Mouse (Mus musculus): ENCODE data around the gene 1700025G04Rik.

DNA sequence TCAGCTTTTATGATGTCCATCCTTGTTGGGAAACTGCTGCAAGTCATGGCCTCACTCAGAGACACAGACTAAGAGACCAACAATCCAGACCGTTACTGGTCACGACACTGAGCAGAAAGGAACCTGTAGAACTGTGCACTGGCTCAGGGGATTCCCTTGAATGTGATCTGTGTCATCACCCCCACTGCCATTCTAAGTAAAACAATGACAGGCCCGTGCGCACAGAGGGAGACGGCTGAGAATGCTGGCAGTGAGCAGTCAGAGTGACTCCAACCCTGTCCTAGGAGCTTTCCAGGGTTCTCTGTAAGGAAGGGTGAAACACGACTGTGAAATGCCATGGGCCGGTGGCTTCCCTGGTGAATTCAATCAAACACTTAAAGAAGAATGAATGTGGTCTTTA lies 132.3 kb downstream of the 1700025G04Rik start:
- TF ChIP-seq CTCF (IDR thresholded peaks at IDR 0.05) (no peak), EP300 (IDR thresholded peaks at IDR 0.05) (no peak)

Data from lung, postnatal 0 days (tissue).